Mouse (Mus musculus): ENCODE measurements around the gene 1700003E16Rik. TPM values are rescaled to one million over a fixed set of nuclear protein-coding genes. Genes with fewer than 3 reads are reported as not detected.
A peak's percentile ranks its signal among the peaks of the same experiment; 100 is the strongest.

Gene 1700003E16Rik
- polyA plus RNA-seq, 1 experiment from 2014 or later: 8.1 TPM

- Histone ChIP-seq H3K4me2 (peak overlapping the region; percentile 97), H3K27ac (no peak overlapping the region), H3K9me3 (no peaks in the 10 kb centered on the region), H3K9ac (no peak overlapping the region), H3K27me3 (no peaks in the 10 kb centered on the region), H3K4me1 (peaks cover 55% of the 10 kb centered on the region), H3K4me3 (no peak overlapping the region), H3K36me3 (peaks cover 26% of the 10 kb centered on the region)
- WGBS: 69% methylated on average over 14 of the region's 14 CpGs
- no peak for ATAC-seq (ENCODE audit: borderline replicate concordance, extremely low read depth, low FRiP score, low TSS enrichment)
Measured at GRCm38 (mm10) chr6:83118825-83119733, 37.1 kb upstream of the 1700003E16Rik start.

GRCm38 (mm10) chr6:83119734-83120051, 36.5 kb upstream of the 1700003E16Rik start:
- Histone ChIP-seq H3K9me3 (no peaks in the 10 kb centered on the region), H3K27me3 (no peaks in the 10 kb centered on the region), H3K9ac (peak overlapping the region; percentile 85), H3K4me3 (peak overlapping the region; percentile 73), H3K36me3 (peaks cover 26% of the 10 kb centered on the region), H3K27ac (no peak overlapping the region), H3K4me2 (peak overlapping the region; percentile 97), H3K4me1 (peaks cover 56% of the 10 kb centered on the region)
- no peak for ATAC-seq (ENCODE audit: borderline replicate concordance, extremely low read depth, low FRiP score, low TSS enrichment)
- 60% methylated on average over 7 of the region's 7 CpGs for WGBS

DNA sequence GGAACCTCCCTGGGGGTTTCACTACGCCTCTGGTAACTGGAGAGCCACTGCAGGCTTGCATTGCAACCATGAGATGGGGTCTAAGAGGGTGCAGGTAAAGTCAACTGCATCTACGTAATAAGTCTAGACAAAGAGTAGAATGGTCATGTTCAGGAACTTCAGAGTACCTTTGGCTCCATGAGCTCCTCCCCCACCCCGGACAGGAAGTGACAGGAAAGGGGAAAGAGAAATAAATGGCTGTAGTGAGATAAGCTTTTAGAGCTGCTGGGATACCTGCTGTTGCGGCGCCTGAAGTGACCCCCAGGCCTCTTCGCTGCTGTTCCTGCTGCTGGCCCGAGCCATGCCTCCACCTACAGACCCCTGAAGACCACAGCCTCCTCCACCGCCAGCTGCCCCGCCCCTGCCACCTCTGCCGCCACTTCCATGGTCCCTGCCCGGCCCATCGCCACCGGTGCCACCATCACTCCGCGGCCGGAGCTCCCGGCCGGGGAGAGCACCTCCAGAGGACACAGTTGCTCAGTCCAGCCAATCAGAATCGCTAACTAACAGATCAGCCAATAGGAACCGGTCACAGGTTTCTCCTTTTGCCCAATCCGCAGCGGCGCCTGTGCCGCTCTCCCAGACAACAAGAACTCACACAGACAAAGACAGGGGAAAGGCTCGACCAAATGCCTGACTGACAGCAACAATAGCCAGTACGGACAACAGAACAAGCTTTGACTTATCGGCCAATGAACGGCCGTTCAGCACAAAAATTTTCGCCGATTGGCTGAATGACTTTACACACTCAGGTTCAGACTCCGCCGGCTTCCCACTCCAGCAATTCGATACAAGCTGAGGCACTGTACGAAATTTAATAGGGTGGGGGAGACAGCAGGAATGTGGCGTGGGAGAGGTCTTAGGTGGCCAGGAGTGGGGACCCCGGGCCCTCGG, 35.0 kb upstream of the 1700003E16Rik start, which contains the start of gene Wbp1:
Gene Wbp1 (minus strand): TSS at position 630 of the 933 bp plus-strand sequence.
- peaks cover 26% of the 10 kb centered on the region for H3K36me3 ChIP-seq
- H3K4me3 ChIP-seq: peak within 1 kb of the TSS; percentile 73
- H3K4me1 ChIP-seq: peaks cover 52% of the 10 kb centered on the region
- H3K9ac ChIP-seq: peak within 1 kb of the TSS; percentile 85
- H3K27me3 ChIP-seq: no peaks in the 10 kb centered on the region
- peak; percentile 95 for ATAC-seq (ENCODE audit: borderline replicate concordance, extremely low read depth, low FRiP score, low TSS enrichment)
- H3K9me3 ChIP-seq: no peaks in the 10 kb centered on the region
- WGBS: under 1% methylated on average over 38 of the region's 38 CpGs
- H3K27ac ChIP-seq: peak within 1 kb of the TSS; percentile 98
- H3K4me2 ChIP-seq: peak within 1 kb of the TSS; percentile 97

GRCm38 (mm10) chr6:83121863-83122710, 34.1 kb upstream of the 1700003E16Rik start:
- no peaks in the 10 kb centered on the region for H3K9me3 ChIP-seq
- peaks cover 44% of the 10 kb centered on the region for H3K4me1 ChIP-seq
- peak overlapping the region; percentile 85 for H3K9ac ChIP-seq
- H3K27ac ChIP-seq: peak overlapping the region; percentile 98
- under 1% methylated on average over 47 of the region's 52 CpGs for WGBS
- H3K36me3 ChIP-seq: peaks cover 26% of the 10 kb centered on the region
- H3K27me3 ChIP-seq: no peaks in the 10 kb centered on the region
- peak overlapping the region; percentile 97 for H3K4me2 ChIP-seq
- ATAC-seq (ENCODE audit: borderline replicate concordance, extremely low read depth, low FRiP score, low TSS enrichment): peak; percentile 1; the same call in 1 of the 2 replicates
- peak overlapping the region; percentile 73 for H3K4me3 ChIP-seq

- no peaks in the 10 kb centered on the region for H3K9me3 ChIP-seq
- 0 out of 2 replicates have a peak overlapping the region, but pooled peaks have one; percentile 8 for H3K9ac ChIP-seq
- peak overlapping the region; percentile 73 for H3K4me3 ChIP-seq
- H3K4me2 ChIP-seq: peak overlapping the region; percentile 97
- 79% methylated on average over 5 of the region's 5 CpGs for WGBS
- ATAC-seq (ENCODE audit: borderline replicate concordance, extremely low read depth, low FRiP score, low TSS enrichment): no peak
- peaks cover 18% of the 10 kb centered on the region for H3K36me3 ChIP-seq
- peaks cover 44% of the 10 kb centered on the region for H3K4me1 ChIP-seq
- H3K27me3 ChIP-seq: no peaks in the 10 kb centered on the region
- no peak overlapping the region for H3K27ac ChIP-seq
Measured at GRCm38 (mm10) chr6:83122961-83123360, 33.2 kb upstream of the 1700003E16Rik start.

DNA sequence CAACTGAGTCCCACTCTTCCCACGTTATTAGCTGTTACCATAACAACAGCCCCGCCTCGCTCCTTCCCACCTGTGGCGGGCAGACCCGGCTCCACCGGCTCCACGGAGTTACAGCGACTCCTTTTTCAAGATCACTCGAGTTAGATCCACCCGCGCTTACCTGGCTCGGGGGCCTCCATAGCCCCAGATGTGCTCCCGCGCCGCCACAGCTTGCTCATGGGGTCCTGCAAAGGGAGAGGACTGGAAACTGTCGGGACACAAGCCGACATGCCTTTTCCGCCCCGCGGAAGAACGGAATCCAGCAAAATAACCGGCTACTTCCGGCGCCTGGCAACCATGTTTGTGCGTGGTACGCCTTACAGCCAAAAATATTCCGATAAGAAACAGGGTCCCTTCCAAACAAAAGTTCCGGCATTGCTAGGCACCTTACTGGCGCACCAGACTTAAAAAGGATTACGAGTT, 31.3 kb upstream of the 1700003E16Rik start:
- H3K4me1 ChIP-seq: peaks cover 37% of the 10 kb centered on the region
- no peaks in the 10 kb centered on the region for H3K27me3 ChIP-seq
- ATAC-seq (ENCODE audit: borderline replicate concordance, extremely low read depth, low FRiP score, low TSS enrichment): no peak; the same call in 1 of the 2 replicates
- WGBS: under 1% methylated on average over 30 of the region's 30 CpGs
- peak overlapping the region; percentile 94 for H3K4me2 ChIP-seq
- no peaks in the 10 kb centered on the region for H3K36me3 ChIP-seq
- H3K9me3 ChIP-seq: no peaks in the 10 kb centered on the region
- H3K4me3 ChIP-seq: peak overlapping the region; percentile 68
- H3K27ac ChIP-seq: peak overlapping the region; percentile 60
- peak overlapping the region; percentile 65 for H3K9ac ChIP-seq

DNA sequence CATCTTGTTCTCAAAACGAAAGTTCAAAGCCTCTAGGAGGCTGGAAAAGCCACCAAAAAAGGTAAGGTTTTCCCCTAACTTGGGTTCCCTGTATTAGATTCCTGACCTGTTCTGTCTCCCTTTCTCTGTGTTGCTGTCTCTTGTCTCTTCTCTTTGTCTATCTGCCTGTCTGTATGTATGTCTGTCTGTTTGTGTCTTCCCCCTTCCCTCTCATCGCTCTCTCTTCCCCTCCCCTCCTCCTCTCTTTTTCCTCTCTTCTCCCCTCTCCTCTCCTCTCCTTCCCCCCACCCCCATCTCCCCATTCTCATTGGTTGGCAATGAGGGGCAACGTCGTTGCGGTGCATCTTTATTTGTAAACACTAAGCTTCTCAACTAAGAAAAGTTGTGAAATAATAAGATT, 30.9 kb upstream of the 1700003E16Rik start, which contains the start of gene Ino80b:
Gene Ino80b (minus strand): TSS at position 101 of the 400 bp plus-strand sequence.
- Histone ChIP-seq H3K27ac (peak within 1 kb of the TSS; percentile 60), H3K36me3 (no peaks in the 10 kb centered on the region), H3K9me3 (no peaks in the 10 kb centered on the region), H3K4me3 (peak within 1 kb of the TSS; percentile 68), H3K4me1 (peaks cover 33% of the 10 kb centered on the region), H3K4me2 (peak within 1 kb of the TSS; percentile 94), H3K9ac (peak within 1 kb of the TSS; percentile 65), H3K27me3 (no peaks in the 10 kb centered on the region)
- no peak for ATAC-seq (ENCODE audit: borderline replicate concordance, extremely low read depth, low FRiP score, low TSS enrichment)
- WGBS: 17% methylated on average over 5 of the region's 5 CpGs

DNA sequence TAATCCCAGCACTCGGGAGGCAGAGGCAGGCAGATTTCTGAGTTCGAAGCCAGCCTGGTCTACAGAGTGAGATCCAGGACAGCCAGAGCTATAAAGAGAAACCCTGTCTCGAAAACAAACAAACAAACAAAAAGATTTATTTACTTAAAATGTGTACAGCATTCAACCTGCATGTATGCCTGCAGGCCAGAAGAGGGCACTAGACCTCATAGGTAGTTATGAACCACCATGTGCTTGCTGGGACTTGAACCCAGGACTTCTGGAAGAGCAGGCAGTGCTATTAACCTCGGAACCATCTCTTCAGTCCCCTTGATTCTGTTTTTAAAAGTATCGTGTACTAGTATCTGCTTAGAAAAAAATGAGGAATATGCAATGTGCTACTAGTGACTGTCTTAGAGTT, 28.8 kb upstream of the 1700003E16Rik start:
- WGBS: 91% methylated on average over 5 of the region's 5 CpGs
- H3K9ac ChIP-seq: no peak overlapping the region
- ATAC-seq (ENCODE audit: borderline replicate concordance, extremely low read depth, low FRiP score, low TSS enrichment): no peak
- no peaks in the 10 kb centered on the region for H3K9me3 ChIP-seq
- H3K4me3 ChIP-seq: no peak overlapping the region
- H3K27me3 ChIP-seq: no peaks in the 10 kb centered on the region
- H3K4me1 ChIP-seq: peaks cover 34% of the 10 kb centered on the region
- H3K4me2 ChIP-seq: no peak overlapping the region
- H3K27ac ChIP-seq: no peak overlapping the region
- H3K36me3 ChIP-seq: no peaks in the 10 kb centered on the region

DNA sequence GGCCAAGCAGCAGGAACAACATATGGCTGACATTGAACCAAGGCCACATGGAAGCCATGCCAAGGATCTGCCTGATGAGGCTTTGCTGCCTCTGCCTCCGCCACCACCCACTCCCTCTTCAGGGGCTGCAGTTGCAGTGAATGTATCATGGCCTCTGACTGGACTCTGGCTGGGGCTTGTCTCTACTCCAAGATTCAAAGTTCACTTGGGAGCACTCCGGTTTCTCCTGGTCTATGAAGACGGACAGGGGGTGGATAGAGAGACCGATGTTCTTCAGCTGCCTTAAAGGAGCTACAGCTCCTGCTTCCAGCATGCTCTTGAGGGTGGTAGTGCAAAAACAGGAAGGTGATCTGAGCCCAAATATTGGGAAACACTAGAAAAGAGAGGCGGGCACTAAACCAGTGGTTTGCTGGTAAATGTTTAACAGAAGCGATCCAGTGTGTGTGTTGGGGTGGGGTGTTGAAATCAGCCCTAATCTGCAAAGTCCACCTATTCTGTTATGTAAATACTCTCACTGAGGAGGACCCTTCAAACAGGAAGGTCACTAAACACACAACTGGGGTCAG, 24.7 kb upstream of the 1700003E16Rik start:
- no peaks in the 10 kb centered on the region for H3K9me3 ChIP-seq
- H3K4me3 ChIP-seq: no peak overlapping the region
- H3K4me2 ChIP-seq: peak overlapping the region; percentile 24; the same call in 1 of the 2 replicates
- no peaks in the 10 kb centered on the region for H3K36me3 ChIP-seq
- H3K4me1 ChIP-seq: peaks cover 30% of the 10 kb centered on the region
- H3K27me3 ChIP-seq: no peaks in the 10 kb centered on the region
- peak overlapping the region; percentile 74 for H3K27ac ChIP-seq
- H3K9ac ChIP-seq: no peak overlapping the region
- WGBS: 39% methylated on average over 6 of the region's 6 CpGs
- ATAC-seq (ENCODE audit: borderline replicate concordance, extremely low read depth, low FRiP score, low TSS enrichment): peak; percentile 39; the same call in 1 of the 2 replicates

DNA sequence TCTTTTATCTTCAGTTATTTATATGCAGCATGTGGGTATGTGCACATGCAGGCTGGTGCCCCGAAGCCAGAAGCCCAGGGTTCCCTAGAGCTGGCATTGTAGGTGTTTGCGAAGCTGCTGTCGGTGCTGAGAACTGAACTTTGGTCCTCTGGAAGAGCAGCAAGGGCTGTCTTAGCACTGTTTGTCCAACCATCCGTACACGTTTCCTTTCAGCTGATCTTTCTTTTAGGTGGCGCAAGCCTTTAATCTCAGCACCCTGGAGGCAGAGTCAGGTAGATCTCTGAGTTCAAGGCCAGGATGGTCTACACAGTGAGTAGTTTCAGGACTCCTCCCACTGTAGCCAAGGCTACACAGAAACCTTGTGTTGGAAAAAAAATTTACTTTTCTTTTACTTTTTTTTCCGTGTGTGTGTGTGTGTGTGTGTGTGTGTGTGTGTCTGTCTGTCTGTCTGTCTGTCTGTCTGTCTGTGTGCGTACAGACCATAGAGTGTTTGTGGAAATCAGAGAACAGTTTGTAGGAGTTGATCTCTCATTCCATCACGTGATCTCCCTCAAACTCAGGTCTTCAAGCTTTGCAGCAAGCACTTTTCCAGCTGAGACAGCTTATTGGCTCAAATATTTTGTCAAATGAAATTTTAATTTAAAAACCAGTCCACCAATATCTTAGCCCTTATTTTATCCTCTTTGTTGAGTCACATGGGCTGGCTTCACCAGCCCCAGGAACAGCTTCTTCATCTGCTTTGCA, 23.9 kb upstream of the 1700003E16Rik start:
- no peak for ATAC-seq (ENCODE audit: borderline replicate concordance, extremely low read depth, low FRiP score, low TSS enrichment)
- H3K27ac ChIP-seq: peak overlapping the region; percentile 46
- no peaks in the 10 kb centered on the region for H3K9me3 ChIP-seq
- H3K27me3 ChIP-seq: no peaks in the 10 kb centered on the region
- H3K36me3 ChIP-seq: no peaks in the 10 kb centered on the region
- H3K9ac ChIP-seq: no peak overlapping the region
- H3K4me3 ChIP-seq: no peak overlapping the region
- no peak overlapping the region for H3K4me2 ChIP-seq
- 68% methylated on average over 9 of the region's 9 CpGs for WGBS
- peaks cover 30% of the 10 kb centered on the region for H3K4me1 ChIP-seq
